Mouse (Mus musculus): ENCODE data around the gene Scmh1. TPM values are rescaled to one million over a fixed set of nuclear protein-coding genes. Genes with fewer than 3 reads are reported as not detected.

Gene Scmh1
- 22.6 and 24.0 TPM in 2 replicates for polyA plus RNA-seq (2015; fragmentation: Nextera tagmentation; extraction: Ambion mirVana)

- Histone ChIP-seq H3K36me3 (ENCODE audit: control insufficient read depth, insufficient read depth, low read length) (no peaks in the 10 kb centered on the region), H3K27me3 (replicated peaks; ENCODE audit: control insufficient read depth, insufficient read depth, low read length) (no peaks in the 10 kb centered on the region), H3K4me2 (ENCODE audit: low read depth, low read length) (peak within 1 kb of the TSS; percentile 64), H3K27ac (ENCODE audit: low read length) (peak within 1 kb of the TSS; percentile 93), H3K9me3 (ENCODE audit: control insufficient read depth, low read length) (no peaks in the 10 kb centered on the region), H3K4me3 (ENCODE audit: low read length) (peak within 1 kb of the TSS; percentile 99), H3K9ac (ENCODE audit: low read depth, low read length) (peak within 1 kb of the TSS; percentile 99), H3K4me1 (ENCODE audit: control insufficient read depth, insufficient read depth, low read length) (peaks cover 9% of the 10 kb centered on the region)
- ATAC-seq, result peak; percentile 88
- WGBS, result under 1% methylated on average over 78 of the region's 102 CpGs
Observed at GRCm38 (mm10) chr4:120405144-120405805, at the start of gene Scmh1. Gene Scmh1, plus strand, starts transcription at chr4:120405281.

GRCm38 (mm10) chr4:120360011-120360521 lies 45.0 kb upstream of the Scmh1 start:
- no peak for ATAC-seq
- Histone ChIP-seq H3K9ac (ENCODE audit: low read depth, low read length) (no peak overlapping the region), H3K4me2 (ENCODE audit: low read depth, low read length) (no peak overlapping the region)

GRCm38 (mm10) chr4:120364729-120365128 lies 40.4 kb upstream of the Scmh1 start:
- 0% methylated on average over 3 of the region's 3 CpGs for WGBS
- no peak for ATAC-seq
- no peak overlapping the region for H3K9ac ChIP-seq (ENCODE audit: low read depth, low read length)

More at GRCm38 (mm10) chr4:120360011-120360521, 45.0 kb upstream of the Scmh1 start:
- Histone ChIP-seq H3K4me3 (ENCODE audit: low read length) (no peak overlapping the region), H3K9me3 (ENCODE audit: control insufficient read depth, low read length) (no peaks in the 10 kb centered on the region), H3K27ac (ENCODE audit: low read length) (no peak overlapping the region), H3K27me3 (replicated peaks; ENCODE audit: control insufficient read depth, insufficient read depth, low read length) (no peaks in the 10 kb centered on the region), H3K4me1 (ENCODE audit: control insufficient read depth, insufficient read depth, low read length) (no peaks in the 10 kb centered on the region), H3K36me3 (ENCODE audit: control insufficient read depth, insufficient read depth, low read length) (no peaks in the 10 kb centered on the region)
- WGBS, result 12% methylated on average over 8 of the region's 8 CpGs

GRCm38 (mm10) chr4:120365456-120365855 lies 39.6 kb upstream of the Scmh1 start:
- Histone ChIP-seq H3K27ac (ENCODE audit: low read length) (no peak overlapping the region), H3K4me2 (ENCODE audit: low read depth, low read length) (no peak overlapping the region), H3K27me3 (replicated peaks; ENCODE audit: control insufficient read depth, insufficient read depth, low read length) (no peaks in the 10 kb centered on the region), H3K9ac (ENCODE audit: low read depth, low read length) (no peak overlapping the region), H3K36me3 (ENCODE audit: control insufficient read depth, insufficient read depth, low read length) (no peaks in the 10 kb centered on the region), H3K4me1 (ENCODE audit: control insufficient read depth, insufficient read depth, low read length) (no peaks in the 10 kb centered on the region), H3K9me3 (ENCODE audit: control insufficient read depth, low read length) (no peaks in the 10 kb centered on the region), H3K4me3 (ENCODE audit: low read length) (no peak overlapping the region)
- WGBS, result 30% methylated on average over 5 of the region's 5 CpGs
- no peak for ATAC-seq

More at GRCm38 (mm10) chr4:120364729-120365128, 40.4 kb upstream of the Scmh1 start:
- H3K4me1 ChIP-seq (ENCODE audit: control insufficient read depth, insufficient read depth, low read length), result no peaks in the 10 kb centered on the region
- H3K36me3 ChIP-seq (ENCODE audit: control insufficient read depth, insufficient read depth, low read length), result no peaks in the 10 kb centered on the region
- no peak overlapping the region for H3K4me2 ChIP-seq (ENCODE audit: low read depth, low read length)
- no peak overlapping the region for H3K4me3 ChIP-seq (ENCODE audit: low read length)
- no peak overlapping the region for H3K27ac ChIP-seq (ENCODE audit: low read length)
- H3K27me3 ChIP-seq (replicated peaks; ENCODE audit: control insufficient read depth, insufficient read depth, low read length), result no peaks in the 10 kb centered on the region
- H3K9me3 ChIP-seq (ENCODE audit: control insufficient read depth, low read length), result no peaks in the 10 kb centered on the region

- H3K4me2 ChIP-seq (ENCODE audit: low read depth, low read length), result no peak overlapping the region
- no peaks in the 10 kb centered on the region for H3K9me3 ChIP-seq (ENCODE audit: control insufficient read depth, low read length)
- no peaks in the 10 kb centered on the region for H3K4me1 ChIP-seq (ENCODE audit: control insufficient read depth, insufficient read depth, low read length)
- H3K4me3 ChIP-seq (ENCODE audit: low read length), result no peak overlapping the region
- H3K27me3 ChIP-seq (replicated peaks; ENCODE audit: control insufficient read depth, insufficient read depth, low read length), result 0 out of 2 replicates have a peak, but pooled peaks cover under 1% of the 10 kb centered on the region
- no peak overlapping the region for H3K27ac ChIP-seq (ENCODE audit: low read length)
- no peaks in the 10 kb centered on the region for H3K36me3 ChIP-seq (ENCODE audit: control insufficient read depth, insufficient read depth, low read length)
- no peak overlapping the region for H3K9ac ChIP-seq (ENCODE audit: low read depth, low read length)
- WGBS, result 71% methylated on average over 2 of the region's 2 CpGs
- ATAC-seq, result no peak
Observed at GRCm38 (mm10) chr4:120368031-120368430, 37.0 kb upstream of the Scmh1 start.

- Histone ChIP-seq H3K4me3 (ENCODE audit: low read length) (no peak overlapping the region), H3K27ac (ENCODE audit: low read length) (no peak overlapping the region), H3K36me3 (ENCODE audit: control insufficient read depth, insufficient read depth, low read length) (no peaks in the 10 kb centered on the region), H3K9ac (ENCODE audit: low read depth, low read length) (no peak overlapping the region), H3K27me3 (replicated peaks; ENCODE audit: control insufficient read depth, insufficient read depth, low read length) (0 out of 2 replicates have a peak, but pooled peaks cover 3% of the 10 kb centered on the region), H3K4me2 (ENCODE audit: low read depth, low read length) (no peak overlapping the region), H3K9me3 (ENCODE audit: control insufficient read depth, low read length) (no peaks in the 10 kb centered on the region), H3K4me1 (ENCODE audit: control insufficient read depth, insufficient read depth, low read length) (no peaks in the 10 kb centered on the region)
- 6% methylated on average over 4 of the region's 4 CpGs for WGBS
- 0 out of 2 replicates have a peak, but pooled peaks have one; percentile 48 for ATAC-seq
Observed at GRCm38 (mm10) chr4:120368663-120369062, 36.4 kb upstream of the Scmh1 start.

- no peak overlapping the region for H3K4me3 ChIP-seq (ENCODE audit: low read length)
- H3K27ac ChIP-seq (ENCODE audit: low read length), result no peak overlapping the region
- no peaks in the 10 kb centered on the region for H3K4me1 ChIP-seq (ENCODE audit: control insufficient read depth, insufficient read depth, low read length)
- H3K27me3 ChIP-seq (replicated peaks; ENCODE audit: control insufficient read depth, insufficient read depth, low read length), result 0 out of 2 replicates have a peak, but pooled peaks cover 3% of the 10 kb centered on the region
- H3K9me3 ChIP-seq (ENCODE audit: control insufficient read depth, low read length), result no peaks in the 10 kb centered on the region
- no peak for ATAC-seq
- 35% methylated on average over 2 of the region's 2 CpGs for WGBS
- no peak overlapping the region for H3K4me2 ChIP-seq (ENCODE audit: low read depth, low read length)
- no peak overlapping the region for H3K9ac ChIP-seq (ENCODE audit: low read depth, low read length)
- H3K36me3 ChIP-seq (ENCODE audit: control insufficient read depth, insufficient read depth, low read length), result no peaks in the 10 kb centered on the region
Observed at GRCm38 (mm10) chr4:120369156-120369555, 35.9 kb upstream of the Scmh1 start.

GRCm38 (mm10) chr4:120369861-120370366 lies 35.2 kb upstream of the Scmh1 start:
- 44% methylated on average over 10 of the region's 10 CpGs for WGBS
- H3K4me2 ChIP-seq (ENCODE audit: low read depth, low read length), result no peak overlapping the region; the same call in 1 of the 2 replicates
- H3K9ac ChIP-seq (ENCODE audit: low read depth, low read length), result no peak overlapping the region
- no peaks in the 10 kb centered on the region for H3K4me1 ChIP-seq (ENCODE audit: control insufficient read depth, insufficient read depth, low read length)
- 0 out of 2 replicates have a peak, but pooled peaks cover 3% of the 10 kb centered on the region for H3K27me3 ChIP-seq (replicated peaks; ENCODE audit: control insufficient read depth, insufficient read depth, low read length)
- H3K4me3 ChIP-seq (ENCODE audit: low read length), result peak overlapping the region; percentile 0; the same call in 1 of the 2 replicates
- H3K36me3 ChIP-seq (ENCODE audit: control insufficient read depth, insufficient read depth, low read length), result no peaks in the 10 kb centered on the region
- no peak overlapping the region for H3K27ac ChIP-seq (ENCODE audit: low read length)
- ATAC-seq, result peak; percentile 53
- no peaks in the 10 kb centered on the region for H3K9me3 ChIP-seq (ENCODE audit: control insufficient read depth, low read length)

GRCm38 (mm10) chr4:120372838-120373237 lies 32.2 kb upstream of the Scmh1 start:
- Histone ChIP-seq H3K4me3 (ENCODE audit: low read length) (no peak overlapping the region), H3K4me2 (ENCODE audit: low read depth, low read length) (no peak overlapping the region), H3K9me3 (ENCODE audit: control insufficient read depth, low read length) (no peaks in the 10 kb centered on the region), H3K9ac (ENCODE audit: low read depth, low read length) (no peak overlapping the region), H3K27me3 (replicated peaks; ENCODE audit: control insufficient read depth, insufficient read depth, low read length) (0 out of 2 replicates have a peak, but pooled peaks cover 3% of the 10 kb centered on the region), H3K4me1 (ENCODE audit: control insufficient read depth, insufficient read depth, low read length) (no peaks in the 10 kb centered on the region), H3K27ac (ENCODE audit: low read length) (no peak overlapping the region), H3K36me3 (ENCODE audit: control insufficient read depth, insufficient read depth, low read length) (no peaks in the 10 kb centered on the region)
- 71% methylated on average over 3 of the region's 3 CpGs for WGBS
- ATAC-seq, result no peak
